25 mouse cellular contexts compared by ENCODE assay signal in genomic region chr10:120652525-120653215, GRCm38 (mm10).
A peak's percentile ranks its signal among the peaks of the same experiment; 100 is the strongest.
DNase-seq lines count a peak whose midpoint lies in the region; ATAC-seq and TF ChIP-seq lines count a peak whose summit lies in the region.
"Had no signal": no experiment of that assay in that cellular context is flagged by ENCODE, and none has a peak within 500 bp of the region (broad histone marks: within the 10 kb centered on the region; RNA-seq: fewer than 3 reads in every experiment).

No protein-coding gene starts in this region.

- 0 out of 2 replicates have a peak, but pooled peaks cover 4% of the 10 kb centered on the region for H3K9me3 ChIP-seq in embryonic facial prominence, embryonic 14.5 days (ENCODE audit: control insufficient read depth, low read length)
- H3K9me3 ChIP-seq in embryonic facial prominence, embryonic 10.5 days = 0 out of 2 replicates have a peak, but pooled peaks cover 3% of the 10 kb centered on the region
- no peaks in the 10 kb centered on the region for H3K9me3 ChIP-seq in lung, embryonic 15.5 days
- H3K9me3 ChIP-seq: midbrain, embryonic 12.5 days had no signal

- no peaks in the 10 kb centered on the region for H3K79me3 ChIP-seq in C2C12 (ENCODE audit: low read depth)

- peak; percentile 62; the same call in 1 of the 2 replicates for ATAC-seq in embryonic facial prominence, embryonic 14.5 days (ENCODE audit: low read depth)
- peak; percentile 89 for ATAC-seq in lung, embryonic 15.5 days (ENCODE audit: borderline replicate concordance, extremely low read depth, low FRiP score, low TSS enrichment)
- ATAC-seq: forebrain, embryonic 13.5 days; hindbrain, postnatal 0 days had no signal

- TF ChIP-seq POLR2A in myocyte (IDR thresholded peaks at IDR 0.05; ENCODE audit: insufficient read length, low read depth) = no peak

- peaks cover 10% of the 10 kb centered on the region for H3K4me1 ChIP-seq in embryonic facial prominence, embryonic 14.5 days (ENCODE audit: control insufficient read depth, insufficient read depth, low read length)
- peaks cover 21% of the 10 kb centered on the region for H3K4me1 ChIP-seq in embryonic facial prominence, embryonic 10.5 days
- peaks cover 24% of the 10 kb centered on the region for H3K4me1 ChIP-seq in lung, embryonic 15.5 days

- no peak overlapping the region for H3K27ac ChIP-seq in embryonic facial prominence, embryonic 14.5 days (replicated peaks; ENCODE audit: low read depth, low read length)
- no peak overlapping the region for H3K27ac ChIP-seq in embryonic facial prominence, embryonic 10.5 days (replicated peaks)
- H3K27ac ChIP-seq in lung, embryonic 15.5 days = no peak overlapping the region
- H3K27ac ChIP-seq: forebrain, embryonic 13.5 days; hindbrain, embryonic 10.5 days; hindbrain, postnatal 0 days; midbrain, embryonic 12.5 days; neural tube, embryonic 13.5 days had no signal

- DNase-seq in embryonic facial prominence, embryonic 14.5 days (ENCODE audit: low spot score) = peak; percentile 87
- no peak for DNase-seq in embryonic facial prominence, embryonic 10.5 days (ENCODE audit: low spot score)
- no peak for DNase-seq in lung, postnatal 14 days
- DNase-seq in embryo, embryonic 10.5 days (ENCODE audit: low spot score) = no peak
- DNase-seq in embryo, embryonic 11 days = no peak
- DNase-seq: adrenal gland, postnatal 25 days; cerebellum, adult 11-12 months; cerebellum, postnatal 25 days; heart, adult 18-20 months; kidney, adult 8-10 months; kidney, postnatal 36 days; left cerebral cortex, postnatal 4 days; right cerebral cortex, adult 18-20 months; thymus, adult 2 months had no signal

- no peaks in the 10 kb centered on the region for H3K36me3 ChIP-seq in embryonic facial prominence, embryonic 14.5 days (ENCODE audit: control insufficient read depth, insufficient read depth, low read length)
- no peaks in the 10 kb centered on the region for H3K36me3 ChIP-seq in embryonic facial prominence, embryonic 10.5 days (replicated peaks)
- H3K36me3 ChIP-seq in lung, embryonic 15.5 days = no peaks in the 10 kb centered on the region
- H3K36me3 ChIP-seq in C2C12 (ENCODE audit: control insufficient read depth, insufficient read depth) = no peaks in the 10 kb centered on the region
- no peaks in the 10 kb centered on the region for H3K36me3 ChIP-seq in myocyte (ENCODE audit: control insufficient read depth, insufficient read depth)
- H3K36me3 ChIP-seq: hindbrain, embryonic 10.5 days; midbrain, embryonic 12.5 days; neural tube, embryonic 13.5 days had no signal

- H3K79me2 ChIP-seq in C2C12 (ENCODE audit: control insufficient read depth, insufficient read depth) = no peaks in the 10 kb centered on the region
- no peaks in the 10 kb centered on the region for H3K79me2 ChIP-seq in myocyte (ENCODE audit: control insufficient read depth, insufficient read depth)

- H3K4me2 ChIP-seq in embryonic facial prominence, embryonic 14.5 days (ENCODE audit: low read depth, low read length) = no peak overlapping the region
- no peak overlapping the region for H3K4me2 ChIP-seq in lung, embryonic 15.5 days
- H3K4me2 ChIP-seq in myocyte (ENCODE audit: low read depth) = peak overlapping the region; percentile 41
- H3K4me2 ChIP-seq: forebrain, embryonic 13.5 days; liver, embryonic 11.5 days; midbrain, embryonic 12.5 days; neural tube, embryonic 13.5 days had no signal

- H3K27me3 ChIP-seq in embryonic facial prominence, embryonic 14.5 days (replicated peaks; ENCODE audit: control insufficient read depth, insufficient read depth, low read length) = no peaks in the 10 kb centered on the region
- H3K27me3 ChIP-seq in embryonic facial prominence, embryonic 10.5 days (replicated peaks; ENCODE audit: low read depth, poor library complexity, severe bottlenecking) = 0 out of 2 replicates have a peak, but pooled peaks cover 5% of the 10 kb centered on the region
- no peaks in the 10 kb centered on the region for H3K27me3 ChIP-seq in lung, embryonic 15.5 days
- H3K27me3 ChIP-seq in C2C12 (ENCODE audit: control insufficient read depth, insufficient read depth, insufficient read length) = no peaks in the 10 kb centered on the region
- no peaks in the 10 kb centered on the region for H3K27me3 ChIP-seq in myocyte (ENCODE audit: control insufficient read depth, insufficient read depth, insufficient read length)
- H3K27me3 ChIP-seq: CH12.LX; forebrain, embryonic 13.5 days; midbrain, embryonic 12.5 days; neural tube, embryonic 13.5 days had no signal

- TF ChIP-seq CTCF in C2C12 (IDR thresholded peaks at IDR 0.05; ENCODE audit: control insufficient read depth, insufficient read depth, insufficient read length) = no peak

- no peak overlapping the region for H3K9ac ChIP-seq in embryonic facial prominence, embryonic 14.5 days (ENCODE audit: low read depth, low read length)
- H3K9ac ChIP-seq in lung, embryonic 15.5 days = no peak overlapping the region
- H3K9ac ChIP-seq: forebrain, embryonic 13.5 days; midbrain, embryonic 12.5 days; neural tube, embryonic 13.5 days had no signal

- 55% methylated on average over 6 of the region's 6 CpGs for WGBS in embryonic facial prominence, embryonic 14.5 days
- 91% methylated on average over 6 of the region's 6 CpGs for WGBS in embryonic facial prominence, embryonic 10.5 days
- 43% methylated on average over 6 of the region's 6 CpGs for WGBS in lung, embryonic 15.5 days

- H3ac ChIP-seq in C2C12 (ENCODE audit: control insufficient read depth, insufficient read length, low read depth) = no peak overlapping the region
- no peak overlapping the region for H3ac ChIP-seq in myocyte (ENCODE audit: control insufficient read depth, insufficient read length)

- no peak overlapping the region for H3K4me3 ChIP-seq in embryonic facial prominence, embryonic 14.5 days (ENCODE audit: low read depth, low read length)
- H3K4me3 ChIP-seq in embryonic facial prominence, embryonic 10.5 days = no peak overlapping the region
- H3K4me3 ChIP-seq in lung, embryonic 15.5 days = no peak overlapping the region
- H3K4me3 ChIP-seq in C2C12 (ENCODE audit: insufficient read depth, poor library complexity, severe bottlenecking) (no peak overlapping the region), myocyte (no peak overlapping the region)
- H3K4me3 ChIP-seq: erythroblast, embryonic 14.5 days; forebrain, embryonic 13.5 days; hindbrain, embryonic 10.5 days; midbrain, embryonic 12.5 days; neural tube, embryonic 13.5 days had no signal

TF ChIP-seq in C2C12, 6 proteins besides CTCF, POLR2A, EP300 and RAD21:
- TF ChIP-seq FOSL1 (IDR thresholded peaks at IDR 0.05; ENCODE audit: insufficient read depth, low read length, poor library complexity, severe bottlenecking) = no peak
- TF ChIP-seq MYOD1 (IDR thresholded peaks at IDR 0.05; ENCODE audit: control insufficient read depth, insufficient read length, low read depth) = peak; percentile 47

TF ChIP-seq in myocyte, 11 proteins besides CTCF, POLR2A, EP300 and RAD21:
- TF ChIP-seq POLR2AphosphoS2 (IDR thresholded peaks at IDR 0.05; ENCODE audit: insufficient read length, low read depth) = no peak
- peak in 2 of 3 experiments; percentile 57 to 59 for TF ChIP-seq MYOD1 (IDR thresholded peaks at IDR 0.05; ENCODE audit: control insufficient read depth in 1 of 3, insufficient read length in 2 of 3, low read depth in 2 of 3)
- TF ChIP-seq REST (IDR thresholded peaks at IDR 0.05; ENCODE audit: insufficient read depth, insufficient read length) = no peak
- TF ChIP-seq SRF (IDR thresholded peaks at IDR 0.05; ENCODE audit: control insufficient read depth, insufficient read length, low read depth) = no peak
- TF ChIP-seq E2F4 (IDR thresholded peaks at IDR 0.05; ENCODE audit: insufficient read depth) = no peak
- TF ChIP-seq TCF3 (IDR thresholded peaks at IDR 0.05; ENCODE audit: insufficient read length, low read depth) = no peak
